In genomic region chr15:79689662-79690425, GRCm38 (mm10) we compare ENCODE assay signal across 8 mouse cellular contexts. TPM values are rescaled to one million over a fixed set of nuclear protein-coding genes. Genes with fewer than 3 reads are reported as not detected.
DNase-seq lines count a peak whose midpoint lies in the region; ATAC-seq and TF ChIP-seq lines count a peak whose summit lies in the region.

No protein-coding gene starts in this region.

- in situ Hi-C loops in CH12.LX (cut with MboI; ENCODE audit: low pct_ligation_motif_present, low pct_unique_long_range_greater_than_20kb, low sequenced_read_pairs): no loop called here

- H3K36me3 ChIP-seq in heart, embryonic 13.5 days: peaks cover 6% of the 10 kb centered on the region
- peaks cover 0 to 13% of the 10 kb centered on the region in 2 experiments for H3K36me3 ChIP-seq in CH12.LX (replicated peaks in 1 of 2; ENCODE audit: control insufficient read depth in 1 of 2, insufficient read depth in 1 of 2, low read length in 1 of 2)
- H3K36me3 ChIP-seq in forebrain, embryonic 16.5 days (ENCODE audit: control insufficient read depth, insufficient read depth): peaks cover 2% of the 10 kb centered on the region; the same call in 1 of the 2 replicates
- H3K36me3 ChIP-seq in liver, postnatal 0 days (replicated peaks; ENCODE audit: insufficient read depth, low read length): 0 out of 2 replicates have a peak, but pooled peaks cover 2% of the 10 kb centered on the region

- DNase-seq in heart, adult 11 months: no peak
- DNase-seq in CH12.LX (ENCODE audit: extremely low read depth): no peak
- DNase-seq in liver, postnatal 0 days: no peak
- no peak for DNase-seq in left cerebral cortex, postnatal 10 days (ENCODE audit: extremely low spot score in 1 of 2, low spot score in 2 of 2)
- no peak for DNase-seq in ovary, adult 18-20 months (ENCODE audit: low spot score)
- DNase-seq in layer of hippocampus, adult 9-10 months (ENCODE audit: low spot score): no peak

- TF ChIP-seq POLR2A in CH12.LX (IDR thresholded peaks at IDR 0.05; ENCODE audit: low read depth, low read length): no peak

- H3K79me2 ChIP-seq in CH12.LX (replicated peaks; ENCODE audit: control insufficient read depth, extremely low read depth, insufficient read depth, poor library complexity, severe bottlenecking): peaks cover 41% of the 10 kb centered on the region

- dilution Hi-C loops in CH12.LX (cut with MboI; ENCODE audit: extremely low pct_ligation_motif_present, extremely low pct_unique_long_range_greater_than_20kb, low sequenced_read_pairs): no loop called here

- H3K27me3 ChIP-seq in heart, embryonic 13.5 days (replicated peaks): no peaks in the 10 kb centered on the region
- peaks cover 15% of the 10 kb centered on the region for H3K27me3 ChIP-seq in CH12.LX (replicated peaks)
- no peaks in the 10 kb centered on the region for H3K27me3 ChIP-seq in forebrain, embryonic 16.5 days (replicated peaks; ENCODE audit: control insufficient read depth, insufficient read depth, low read length)
- H3K27me3 ChIP-seq in liver, postnatal 0 days (ENCODE audit: insufficient read depth, low read length): no peaks in the 10 kb centered on the region

- no peaks in the 10 kb centered on the region for H3K9me3 ChIP-seq in heart, embryonic 13.5 days
- H3K9me3 ChIP-seq in CH12.LX (replicated peaks; ENCODE audit: low read length): no peaks in the 10 kb centered on the region
- H3K9me3 ChIP-seq in forebrain, embryonic 16.5 days (ENCODE audit: control insufficient read depth, low read length): no peaks in the 10 kb centered on the region
- no peaks in the 10 kb centered on the region for H3K9me3 ChIP-seq in liver, postnatal 0 days (ENCODE audit: low read length)

- ATAC-seq in heart, embryonic 13.5 days (ENCODE audit: extremely low read depth, insufficient number of reproducible peaks, low FRiP score, low TSS enrichment): no peak
- ATAC-seq in forebrain, embryonic 16.5 days: no peak
- no peak for ATAC-seq in liver, postnatal 0 days

- peak overlapping the region; percentile 85 for H3K4me2 ChIP-seq in heart, embryonic 13.5 days
- H3K4me2 ChIP-seq in CH12.LX (ENCODE audit: insufficient read depth, low read depth, poor library complexity, severe bottlenecking): peak overlapping the region; percentile 93
- H3K4me2 ChIP-seq in forebrain, embryonic 16.5 days (ENCODE audit: low read length): peak overlapping the region; percentile 75
- H3K4me2 ChIP-seq in liver, postnatal 0 days (ENCODE audit: low read depth, low read length): peak overlapping the region; percentile 99

- peaks cover 67% of the 10 kb centered on the region for H3K4me1 ChIP-seq in heart, embryonic 13.5 days
- H3K4me1 ChIP-seq in CH12.LX (ENCODE audit: control insufficient read depth in 1 of 2, insufficient read depth in 2 of 2): peaks cover 5 to 63% of the 10 kb centered on the region in 2 experiments
- peaks cover 41% of the 10 kb centered on the region for H3K4me1 ChIP-seq in forebrain, embryonic 16.5 days (replicated peaks; ENCODE audit: control insufficient read depth, insufficient read depth, low read length)
- H3K4me1 ChIP-seq in liver, postnatal 0 days (ENCODE audit: insufficient read depth): peaks cover 62% of the 10 kb centered on the region

- peak overlapping the region; percentile 66 for H3K9ac ChIP-seq in heart, embryonic 13.5 days
- peak overlapping the region; percentile 34 for H3K9ac ChIP-seq in CH12.LX (ENCODE audit: insufficient read depth, low read depth)
- no peak overlapping the region for H3K9ac ChIP-seq in forebrain, embryonic 16.5 days (replicated peaks; ENCODE audit: low read depth, low read length)
- peak overlapping the region; percentile 54 for H3K9ac ChIP-seq in liver, postnatal 0 days (replicated peaks)

- intact Hi-C loops in left cerebral cortex, postnatal 10 days (cut with DNase I): no loop called here

- H3K27ac ChIP-seq in heart, embryonic 13.5 days (replicated peaks): peak overlapping the region; percentile 77
- peak overlapping the region; percentile 54; the same call in 1 of the 2 replicates for H3K27ac ChIP-seq in CH12.LX (ENCODE audit: insufficient read depth, low read depth)
- peak overlapping the region; percentile 44 for H3K27ac ChIP-seq in forebrain, embryonic 16.5 days (ENCODE audit: low read length)
- peak overlapping the region; percentile 91 for H3K27ac ChIP-seq in liver, postnatal 0 days (ENCODE audit: low read depth)

- WGBS in heart, embryonic 13.5 days: 15% methylated on average over 24 of the region's 24 CpGs
- 13% methylated on average over 24 of the region's 24 CpGs for WGBS in forebrain, embryonic 16.5 days
- 13% methylated on average over 24 of the region's 24 CpGs for WGBS in liver, postnatal 0 days (ENCODE audit: insufficient replicate concordance)

- TF ChIP-seq CTCF in CH12.LX (conservative IDR thresholded peaks at IDR 0.05 in 1 of 2, IDR thresholded peaks at IDR 0.05 in 1 of 2; ENCODE audit: low read depth in 2 of 2, low read length in 2 of 2): no peak
- TF ChIP-seq CTCF in liver, postnatal 0 days (IDR thresholded peaks at IDR 0.05; ENCODE audit: low read depth): no peak

- TF ChIP-seq RAD21 in CH12.LX (IDR thresholded peaks at IDR 0.05; ENCODE audit: low read depth, low read length): no peak

- TF ChIP-seq EP300 in CH12.LX (IDR thresholded peaks at IDR 0.05; ENCODE audit: low read length): no peak
- TF ChIP-seq EP300 in liver, postnatal 0 days (IDR thresholded peaks at IDR 0.05; ENCODE audit: low read depth): no peak

- H3K4me3 ChIP-seq in heart, embryonic 13.5 days: peak overlapping the region; percentile 93
- H3K4me3 ChIP-seq in CH12.LX (replicated peaks in 1 of 3; ENCODE audit: low read depth in 2 of 3, low read length in 2 of 3, poor library complexity in 1 of 3): peak overlapping the region; percentile 25 to 52 (median 50)
- peak overlapping the region; percentile 45 for H3K4me3 ChIP-seq in forebrain, embryonic 16.5 days (replicated peaks; ENCODE audit: low read length)
- peak overlapping the region; percentile 93 for H3K4me3 ChIP-seq in liver, postnatal 0 days (ENCODE audit: low read depth, low read length)

TF ChIP-seq in CH12.LX, 34 proteins besides CTCF, POLR2A, EP300 and RAD21 (continues in another document):
- TF ChIP-seq ETS1 (conservative IDR thresholded peaks at IDR 0.05; ENCODE audit: low read depth, low read length) (peak; percentile 75), RCOR1 (conservative IDR thresholded peaks at IDR 0.05; ENCODE audit: low read depth, low read length) (no peak), JUND (conservative IDR thresholded peaks at IDR 0.05; ENCODE audit: low read depth, low read length) (no peak), USF1 (IDR thresholded peaks at IDR 0.05; ENCODE audit: low read depth, low read length) (no peak), CHD2 (IDR thresholded peaks at IDR 0.05; ENCODE audit: low read length) (no peak), JUN (IDR thresholded peaks at IDR 0.05; ENCODE audit: insufficient read depth, low read depth, low read length) (no peak), NELFE (IDR thresholded peaks at IDR 0.05; ENCODE audit: low read depth, low read length) (no peak), SMC3 (IDR thresholded peaks at IDR 0.05; ENCODE audit: low read depth, low read length) (no peak), POLR2AphosphoS2 (IDR thresholded peaks at IDR 0.05; ENCODE audit: low read depth, low read length) (no peak), ZMIZ1 (IDR thresholded peaks at IDR 0.05; ENCODE audit: low read depth, low read length) (no peak)

RNA-seq across cellular contexts. Expression of gene Gtpbp1, which starts 0.8 kb away (rescaled TPM):
- 27.0 and 29.5 TPM in 2 replicates for polyA plus RNA-seq in heart, embryonic 13.5 days (2015; fragmentation: Nextera tagmentation; extraction: Ambion mirVana)
- total RNA-seq in CH12.LX (2012; rRNA removed): 32.9 and 34.2 TPM in 2 replicates
- total RNA-seq in CH12.LX (2014; rRNA removed): 25.3 and 25.5 TPM in 2 replicates
- 45.2 and 45.3 TPM in 2 replicates for polyA plus RNA-seq in CH12.LX (2012; ENCODE audit: insufficient read length, low read depth)
- polyA plus RNA-seq in forebrain, embryonic 16.5 days (2015; fragmentation: Nextera tagmentation; extraction: Ambion mirVana): 55.7 and 56.5 TPM in 2 replicates
- 14.8 and 16.8 TPM in 2 replicates for polyA plus RNA-seq in liver, postnatal 0 days (2015; fragmentation: Nextera tagmentation; extraction: Ambion mirVana)
- total RNA-seq in left cerebral cortex, postnatal 10 days (2021): 10 to 100 TPM; 44.9 to 48.5 TPM

RNA-seq across cellular contexts. Expression of gene Josd1, which starts 2.1 kb away (rescaled TPM):
- 19.8 and 20.4 TPM in 2 replicates for polyA plus RNA-seq in heart, embryonic 13.5 days (2015; fragmentation: Nextera tagmentation; extraction: Ambion mirVana)
- total RNA-seq in CH12.LX (2012; rRNA removed) (34.9 and 41.0 TPM in 2 replicates), CH12.LX (2014; rRNA removed) (48.3 and 50.6 TPM in 2 replicates)
- polyA plus RNA-seq in CH12.LX (2012; ENCODE audit: insufficient read length, low read depth): 28.2 and 30.1 TPM in 2 replicates
- polyA plus RNA-seq in forebrain, embryonic 16.5 days (2015; fragmentation: Nextera tagmentation; extraction: Ambion mirVana): 24.5 and 25.2 TPM in 2 replicates
- 13.3 and 13.9 TPM in 2 replicates for polyA plus RNA-seq in liver, postnatal 0 days (2015; fragmentation: Nextera tagmentation; extraction: Ambion mirVana)
- total RNA-seq in left cerebral cortex, postnatal 10 days (2021): 10 to 100 TPM; 43.7 to 46.1 TPM

RNA-seq across cellular contexts. Expression of gene Tomm22, which starts 19.2 kb away (rescaled TPM):
- polyA plus RNA-seq in heart, embryonic 13.5 days (2015; fragmentation: Nextera tagmentation; extraction: Ambion mirVana): 199 and 240 TPM in 2 replicates
- total RNA-seq in CH12.LX (2012; rRNA removed): 109 and 142 TPM in 2 replicates
- 495 and 496 TPM in 2 replicates for total RNA-seq in CH12.LX (2014; rRNA removed)
- 212 and 234 TPM in 2 replicates for polyA plus RNA-seq in CH12.LX (2012; ENCODE audit: insufficient read length, low read depth)
- polyA plus RNA-seq in forebrain, embryonic 16.5 days (2015; fragmentation: Nextera tagmentation; extraction: Ambion mirVana): 249 and 262 TPM in 2 replicates
- polyA plus RNA-seq in liver, postnatal 0 days (2015; fragmentation: Nextera tagmentation; extraction: Ambion mirVana): 123 and 126 TPM in 2 replicates
- 100 to 1,000 TPM; 108 to 112 TPM for total RNA-seq in left cerebral cortex, postnatal 10 days (2021)

RNA-seq across cellular contexts. Expression of gene Cby1, which starts 30.8 kb away (rescaled TPM):
- polyA plus RNA-seq in heart, embryonic 13.5 days (2015; fragmentation: Nextera tagmentation; extraction: Ambion mirVana): 41.3 and 47.8 TPM in 2 replicates
- total RNA-seq in CH12.LX (2012; rRNA removed) (17.6 and 20.2 TPM in 2 replicates), CH12.LX (2014; rRNA removed) (19.3 and 19.5 TPM in 2 replicates)
- 16.9 and 20.7 TPM in 2 replicates for polyA plus RNA-seq in CH12.LX (2012; ENCODE audit: insufficient read length, low read depth)
- 116 and 117 TPM in 2 replicates for polyA plus RNA-seq in forebrain, embryonic 16.5 days (2015; fragmentation: Nextera tagmentation; extraction: Ambion mirVana)
- polyA plus RNA-seq in liver, postnatal 0 days (2015; fragmentation: Nextera tagmentation; extraction: Ambion mirVana): 8.5 and 8.8 TPM in 2 replicates
- 10 to 100 TPM; 54.5 to 61.0 TPM for total RNA-seq in left cerebral cortex, postnatal 10 days (2021)

RNA-seq across cellular contexts. Expression of gene Fam227a, which starts 31.1 kb away (rescaled TPM):
- 0.65 and 1.1 TPM in 2 replicates for polyA plus RNA-seq in heart, embryonic 13.5 days (2015; fragmentation: Nextera tagmentation; extraction: Ambion mirVana)
- 0.34 and 0.42 TPM in 2 replicates for total RNA-seq in CH12.LX (2012; rRNA removed)
- 0.12 and 0.48 TPM in 2 replicates for total RNA-seq in CH12.LX (2014; rRNA removed)
- 0.20 and 0.31 TPM in 2 replicates for polyA plus RNA-seq in CH12.LX (2012; ENCODE audit: insufficient read length, low read depth)
- polyA plus RNA-seq in forebrain, embryonic 16.5 days (2015; fragmentation: Nextera tagmentation; extraction: Ambion mirVana): 3.9 and 4.5 TPM in 2 replicates
- 0.13 and 0.18 TPM in 2 replicates for polyA plus RNA-seq in liver, postnatal 0 days (2015; fragmentation: Nextera tagmentation; extraction: Ambion mirVana)
- total RNA-seq in left cerebral cortex, postnatal 10 days (2021): 10 to 100 TPM; 10.4 to 10.6 TPM
